Mouse (Mus musculus): ENCODE results near the gene Tbx10. TPM values are rescaled to one million over a fixed set of nuclear protein-coding genes. Genes with fewer than 3 reads are reported as not detected.
"Not testable (repeated sequence)": the region's sequence is repeated elsewhere in the genome, so short reads cannot be mapped to it uniquely, and the experiment has no call there.

The Tbx10 gene
- total RNA-seq, 2 experiments from 2014 or later, result not detected

DNA sequence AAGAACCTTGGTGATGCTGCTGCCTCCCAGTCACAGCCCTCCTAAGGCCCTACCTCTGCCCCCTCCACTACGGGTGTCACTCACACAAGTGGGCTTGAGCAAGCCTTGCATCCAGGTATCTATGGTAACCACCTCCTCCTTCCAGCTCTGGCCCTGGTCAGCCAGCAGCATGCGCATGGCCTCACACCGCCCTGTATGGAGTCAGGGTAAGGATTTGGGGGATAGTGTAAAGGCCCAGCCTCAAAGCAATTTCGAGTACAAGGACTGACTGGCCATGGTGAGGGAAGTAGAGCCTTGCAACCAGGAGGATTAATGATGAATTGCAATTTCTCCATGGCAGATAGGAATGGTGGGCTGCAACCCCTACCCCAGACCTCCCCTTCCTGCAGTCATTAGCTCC is 48.9 kb downstream of the Tbx10 start:
- not testable (repeated sequence) for DNase-seq (ENCODE audit: low spot score in 2 of 2)

DNA sequence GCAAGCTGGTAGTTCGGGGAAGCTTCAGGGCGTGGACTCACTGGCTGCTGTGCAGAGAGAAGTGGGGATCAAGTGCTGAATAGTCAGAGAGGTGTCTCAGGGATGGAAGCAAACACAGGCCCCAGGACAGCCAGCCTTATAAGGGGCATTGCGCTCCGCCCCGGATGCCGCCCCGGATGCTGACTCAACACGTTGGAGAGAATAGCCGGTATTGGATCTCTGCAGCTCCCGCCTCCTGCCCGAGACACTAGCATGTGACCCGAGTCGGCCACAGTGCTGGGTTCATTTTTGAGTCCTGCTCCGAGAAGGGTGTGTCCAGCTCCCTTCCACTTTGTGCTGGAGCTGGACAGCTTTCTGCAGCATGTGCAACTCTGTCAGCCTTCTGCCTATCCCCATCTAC is 49.6 kb downstream of the Tbx10 start:
- DNase-seq (ENCODE audit: low spot score in 2 of 2), result no peak

DNA sequence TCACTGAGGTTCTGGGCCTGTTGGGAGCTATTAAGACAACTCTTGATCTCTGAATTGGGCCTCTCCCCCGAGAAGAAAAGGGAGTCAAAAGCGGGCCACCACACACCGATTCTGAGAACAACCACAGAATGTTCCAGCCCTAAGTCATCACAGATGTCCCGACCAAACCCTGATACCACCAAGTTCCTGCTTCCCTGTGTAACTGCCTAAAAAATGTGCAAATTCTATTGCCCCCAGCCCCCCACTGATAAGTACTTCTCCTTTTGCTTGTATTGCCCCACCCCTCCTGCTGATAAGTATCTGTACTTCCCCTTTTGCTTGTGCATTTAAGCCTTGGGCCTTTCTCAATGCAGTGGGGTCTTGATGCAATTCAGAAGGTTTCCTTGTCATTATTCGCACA is 51.6 kb downstream of the Tbx10 start:
- not testable (repeated sequence) for DNase-seq (ENCODE audit: low spot score in 2 of 2)

DNA sequence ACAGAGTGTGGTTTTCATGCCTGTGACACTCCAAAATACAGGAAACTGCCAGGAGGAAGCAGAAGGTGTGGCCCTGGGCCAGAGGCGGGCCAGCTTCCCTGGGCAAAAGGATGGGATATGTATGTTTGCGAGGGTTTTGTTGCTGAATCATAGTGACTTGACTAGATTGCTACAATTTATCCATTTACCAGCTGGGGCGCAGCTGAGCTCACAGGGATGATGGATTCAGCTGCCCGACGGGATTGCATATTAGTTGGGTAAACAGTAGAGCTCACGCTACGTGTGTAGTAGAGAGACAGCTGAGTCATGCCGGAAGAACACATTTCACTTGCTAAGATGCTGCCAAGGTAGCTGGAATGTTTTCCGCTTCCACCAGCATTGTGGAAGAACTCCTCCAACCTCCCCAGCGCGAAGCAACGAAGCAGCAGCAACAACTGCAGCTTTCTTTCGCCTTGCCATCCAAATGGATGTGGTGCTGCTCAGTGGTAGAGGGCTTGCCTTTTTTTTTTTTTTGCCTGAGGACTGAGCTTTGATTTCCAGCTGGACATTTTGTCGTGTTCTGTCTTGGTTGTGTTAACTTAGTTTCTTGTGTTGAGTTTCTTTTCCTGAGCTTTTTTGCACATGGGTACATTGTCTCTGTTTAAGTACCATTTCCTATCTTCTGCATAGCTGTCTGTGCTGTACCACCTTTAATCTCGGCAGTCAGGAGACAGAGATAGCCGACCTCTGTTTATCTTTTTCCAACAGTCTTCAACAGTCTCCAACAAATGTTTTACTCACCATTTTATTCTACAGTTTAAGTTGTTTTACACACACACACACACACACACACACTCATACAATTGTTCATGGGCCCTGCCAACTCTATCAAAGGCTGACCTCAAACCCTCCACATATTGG is 53.7 kb downstream of the Tbx10 start, which contains the start of gene Gstp2:
TSS of gene Gstp2 (minus strand) at position 58 of the 900 bp plus-strand sequence.
- DNase-seq (ENCODE audit: low spot score in 2 of 2), result peak; percentile 79 to 91

DNA sequence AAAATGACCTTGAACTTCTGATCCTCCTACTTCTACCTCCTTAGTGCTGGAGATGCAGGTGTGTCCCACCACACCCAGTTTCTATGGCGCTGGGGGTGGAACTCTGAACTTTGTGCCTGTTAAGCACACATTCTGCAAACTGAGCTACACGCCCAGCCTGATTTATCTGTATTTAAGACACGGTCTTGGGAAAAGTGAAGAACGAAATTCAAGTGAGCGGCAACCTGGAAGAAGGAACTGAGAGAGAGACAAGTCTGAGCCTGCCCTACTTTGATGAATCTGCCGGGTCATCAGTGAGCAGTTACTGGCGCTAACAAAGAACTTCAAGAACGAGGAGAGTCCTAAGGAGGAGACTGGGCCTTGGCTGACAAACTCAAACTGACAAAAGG is 54.3 kb downstream of the Tbx10 start:
- no peak for DNase-seq (ENCODE audit: low spot score in 2 of 2)

DNA sequence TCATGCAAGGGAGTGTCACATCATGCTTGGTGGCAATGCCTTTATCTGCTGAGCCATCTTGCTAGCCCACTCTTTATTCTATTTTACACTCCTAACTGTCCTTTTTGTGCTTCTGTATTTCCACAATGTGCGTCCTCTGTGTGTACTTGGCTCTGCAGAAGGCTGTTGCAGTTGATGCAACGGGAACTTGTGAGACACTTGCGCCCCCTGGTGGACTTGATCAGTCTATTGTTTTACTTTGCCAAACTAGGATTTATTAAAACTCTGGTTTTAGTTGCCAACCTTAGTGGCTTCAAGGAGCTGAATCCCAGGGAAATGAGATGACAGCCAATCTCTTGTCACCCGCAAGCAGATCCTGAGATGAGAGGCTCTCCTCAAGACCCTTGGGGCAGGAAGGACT is 55.3 kb downstream of the Tbx10 start:
- peak in 1 of 2 experiments; percentile 81 for DNase-seq (ENCODE audit: low spot score in 2 of 2)

DNA sequence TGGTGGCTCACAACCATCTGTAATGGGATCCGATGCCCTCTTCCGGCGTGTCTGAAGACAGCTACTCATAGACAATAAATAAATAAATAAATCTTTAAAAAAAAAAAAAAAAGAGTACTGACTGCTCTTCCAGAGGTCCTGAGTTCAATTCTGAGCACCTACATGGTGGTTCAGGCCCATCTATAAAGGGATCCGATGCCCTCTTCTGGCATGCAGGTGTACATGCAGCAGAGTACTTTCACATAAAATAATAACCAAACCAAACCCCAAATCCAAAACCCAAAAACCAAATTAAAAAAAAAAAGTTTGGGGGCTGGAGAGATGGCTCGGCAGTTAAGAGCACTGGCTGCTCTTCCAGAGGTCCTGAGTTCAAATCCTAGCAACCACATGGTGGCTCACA is 56.5 kb downstream of the Tbx10 start:
- not testable (repeated sequence) for DNase-seq (ENCODE audit: low spot score in 2 of 2)

Other genes starting within 250 kb of the Tbx10 start
- gene Kmt5b, start 225.3 kb upstream of the Tbx10 start, total RNA-seq (2021), result 10 to 100 TPM; 50.1 to 51.6 TPM
- gene Chka, start 141.0 kb upstream of the Tbx10 start, total RNA-seq (2021), result 100 to 1,000 TPM in 1 of 2 experiments, 10 to 100 TPM in 1; 85.8 to 106 TPM
- gene Tcirg1, start 85.6 kb upstream of the Tbx10 start, total RNA-seq (2021), result 10 to 100 TPM; 17.4 to 20.6 TPM
- 100 to 1,000 TPM; 144 to 147 TPM for gene Ndufs8, start 80.0 kb upstream of the Tbx10 start, total RNA-seq (2021)
- 1 to 10 TPM; 3.2 to 3.5 TPM for gene Aldh3b1, start 62.9 kb upstream of the Tbx10 start, total RNA-seq (2021)
- gene Unc93b1, start 57.6 kb upstream of the Tbx10 start, total RNA-seq (2021), result 10 to 100 TPM; 13.6 to 15.9 TPM
- not detected for gene Aldh3b3, start 34.1 kb upstream of the Tbx10 start, total RNA-seq (2021)
- gene Aldh3b2, start 20.4 kb upstream of the Tbx10 start, total RNA-seq (2021), result under 1 TPM; 0.53 to 0.99 TPM
- gene Acy3, start 6.2 kb upstream of the Tbx10 start, total RNA-seq (2021), result 1 to 10 TPM; 2.1 to 2.6 TPM
- 10 to 100 TPM in 1 of 2 experiments, 1 to 10 TPM in 1; 9.5 to 10.1 TPM for gene Nudt8, start 7.8 kb downstream of the Tbx10 start, total RNA-seq (2021)
- 1 to 10 TPM in 1 of 2 experiments, under 1 TPM in 1; 0.97 to 1.3 TPM for gene Gm49405, start 7.9 kb downstream of the Tbx10 start, total RNA-seq (2021)
- gene Doc2g, start 10.6 kb downstream of the Tbx10 start, total RNA-seq (2021), result 1 to 10 TPM; 2.9 to 3.2 TPM
- 100 to 1,000 TPM; 257 TPM for gene Ndufv1, start 20.1 kb downstream of the Tbx10 start, total RNA-seq (2021)
- 100 to 1,000 TPM; 455 to 471 TPM for gene Gstp1, start 45.2 kb downstream of the Tbx10 start, total RNA-seq (2021)
- 10 to 100 TPM; 44.0 to 76.5 TPM for gene Gstp2, start 53.3 kb downstream of the Tbx10 start, total RNA-seq (2021)
- gene Gstp3, start 66.8 kb downstream of the Tbx10 start, total RNA-seq (2021), result not detected
- not detected for gene Cabp2, start 88.8 kb downstream of the Tbx10 start, total RNA-seq (2021)
- gene Cdk2ap2, start 104.4 kb downstream of the Tbx10 start, total RNA-seq (2021), result 10 to 100 TPM; 36.2 to 38.7 TPM
- 100 to 1,000 TPM; 174 to 181 TPM for gene Pitpnm1, start 107.2 kb downstream of the Tbx10 start, total RNA-seq (2021)
- 100 to 1,000 TPM; 121 to 140 TPM for gene Aip, start 133.1 kb downstream of the Tbx10 start, total RNA-seq (2021)
- not detected for gene Gpr152, start 147.0 kb downstream of the Tbx10 start, total RNA-seq (2021)
- gene Cabp4, start 151.3 kb downstream of the Tbx10 start, total RNA-seq (2021), result under 1 TPM; 0.22 to 0.30 TPM
- 10 to 100 TPM; 77.0 to 97.3 TPM for gene Coro1b, start 155.9 kb downstream of the Tbx10 start, total RNA-seq (2021)
- 1 to 10 TPM; 1.6 to 2.5 TPM for gene Ptprcap, start 160.9 kb downstream of the Tbx10 start, total RNA-seq (2021)
- 10 to 100 TPM; 32.7 to 38.3 TPM for gene Rps6kb2, start 170.6 kb downstream of the Tbx10 start, total RNA-seq (2021)
- gene Carns1, start 182.7 kb downstream of the Tbx10 start, total RNA-seq (2021), result 1 to 10 TPM; 6.3 to 7.1 TPM
- gene Tbc1d10c, start 198.5 kb downstream of the Tbx10 start, total RNA-seq (2021), result 1 to 10 TPM in 1 of 2 experiments, under 1 TPM in 1; 0.52 to 1.0 TPM
- gene Ppp1ca, start 199.3 kb downstream of the Tbx10 start, total RNA-seq (2021), result 100 to 1,000 TPM; 268 TPM
- 1 to 10 TPM; 7.9 to 9.6 TPM for gene Rad9a, start 208.9 kb downstream of the Tbx10 start, total RNA-seq (2021)
- under 1 TPM; 0.38 to 0.57 TPM for gene Clcf1, start 221.5 kb downstream of the Tbx10 start, total RNA-seq (2021)
- not detected for gene AC109138.7, start 221.6 kb downstream of the Tbx10 start, total RNA-seq (2021)
- 10 to 100 TPM; 14.4 to 16.5 TPM for gene Pold4, start 239.1 kb downstream of the Tbx10 start, total RNA-seq (2021)